Mouse (Mus musculus) liver, adult (tissue): ENCODE data around the gene Plppr3.

Source experiments
- GATA4 ChIP-seq: IDR thresholded peaks from 2 replicates; pipeline ENCODE4 v1.6.1; 2014; ENCODE audit warnings: mild to moderate bottlenecking, low read length; ENCODE audit not compliant: insufficient replicate concordance

Plppr3 gene

GRCm38 (mm10) chr10:79862049-79862788 lies 12.2 kb downstream of the Plppr3 start:
- no peak for TF ChIP-seq GATA4

GRCm38 (mm10) chr10:79861230-79862048 lies 13.0 kb downstream of the Plppr3 start:
- no peak for TF ChIP-seq GATA4

GRCm38 (mm10) chr10:79860079-79860911 lies 14.1 kb downstream of the Plppr3 start:
- TF ChIP-seq GATA4, result no peak

- TF ChIP-seq GATA4, result no peak
These were observed 15.3 kb downstream of the Plppr3 start for GRCm38 (mm10) chr10:79859116-79859515.

GRCm38 (mm10) chr10:79858416-79859074 lies 15.9 kb downstream of the Plppr3 start:
- no peak for TF ChIP-seq GATA4

GRCm38 (mm10) chr10:79857894-79858293 lies 16.5 kb downstream of the Plppr3 start:
- no peak for TF ChIP-seq GATA4

- no peak for TF ChIP-seq GATA4
These were observed 17.0 kb downstream of the Plppr3 start for GRCm38 (mm10) chr10:79857452-79857811.

- no peak for TF ChIP-seq GATA4
These were observed 17.6 kb downstream of the Plppr3 start for GRCm38 (mm10) chr10:79856704-79857451.

GRCm38 (mm10) chr10:79856280-79856679 lies 18.2 kb downstream of the Plppr3 start:
- no peak for TF ChIP-seq GATA4

GRCm38 (mm10) chr10:79855558-79856184 lies 18.8 kb downstream of the Plppr3 start:
- TF ChIP-seq GATA4, result no peak

GRCm38 (mm10) chr10:79854801-79855541 lies 19.5 kb downstream of the Plppr3 start:
- no peak; the same call in 1 of the 2 replicates for TF ChIP-seq GATA4

GRCm38 (mm10) chr10:79853860-79854795 lies 20.3 kb downstream of the Plppr3 start, which contains the start of gene Ptbp1:
Gene Ptbp1 (plus strand): TSS chr10:79854427.
- no peak for TF ChIP-seq GATA4
